Mouse (Mus musculus): ENCODE measurements around the gene Capn3. TPM values are rescaled to one million over a fixed set of nuclear protein-coding genes. Genes with fewer than 3 reads are reported as not detected.

Capn3 gene
- polyA plus RNA-seq, 1 experiment from 2014 or later = 0.64 TPM

GRCm38 (mm10) chr2:120501931-120502604 lies 46.2 kb downstream of the Capn3 start:
- Histone ChIP-seq H3K9me3 (ENCODE audit: control insufficient read depth, low read length) (no peaks in the 10 kb centered on the region), H3K27ac (no peak overlapping the region), H3K4me3 (replicated peaks; ENCODE audit: low read length) (no peak overlapping the region), H3K4me1 (replicated peaks; ENCODE audit: control insufficient read depth, insufficient read depth, low read length) (no peaks in the 10 kb centered on the region), H3K9ac (no peak overlapping the region), H3K36me3 (replicated peaks; ENCODE audit: control insufficient read depth, insufficient read depth) (peaks cover 17% of the 10 kb centered on the region), H3K4me2 (replicated peaks) (no peak overlapping the region), H3K27me3 (ENCODE audit: control insufficient read depth, insufficient read depth, low read length) (no peaks in the 10 kb centered on the region)
- DNase-seq (ENCODE audit: low spot score) (no peak), ATAC-seq (ENCODE audit: low FRiP score) (no peak)
- WGBS = 73% methylated on average over 13 of the region's 13 CpGs

DNA sequence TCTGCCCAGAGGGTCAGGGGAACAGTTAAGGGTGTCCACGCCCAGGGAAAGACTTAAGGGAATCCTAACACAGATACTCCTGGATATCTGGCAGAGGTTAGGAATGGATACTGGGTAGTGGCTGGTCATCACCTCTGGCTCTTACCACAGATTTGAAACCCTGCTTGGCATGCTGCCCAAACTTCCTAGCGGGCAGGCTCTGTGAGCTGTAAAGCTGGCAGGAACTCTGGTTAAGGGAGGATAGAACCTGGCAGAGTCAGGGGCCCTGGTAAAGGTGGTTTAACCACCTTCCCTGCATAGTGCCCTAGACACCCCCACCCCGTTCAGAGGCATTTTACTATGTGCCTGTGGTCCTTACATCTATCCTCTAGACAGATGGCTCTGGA lies 46.8 kb downstream of the Capn3 start:
- no peak overlapping the region for H3K27ac ChIP-seq
- no peak for ATAC-seq (ENCODE audit: low FRiP score)
- H3K4me1 ChIP-seq (replicated peaks; ENCODE audit: control insufficient read depth, insufficient read depth, low read length) = no peaks in the 10 kb centered on the region
- 76% methylated on average over 3 of the region's 3 CpGs for WGBS
- no peaks in the 10 kb centered on the region for H3K27me3 ChIP-seq (ENCODE audit: control insufficient read depth, insufficient read depth, low read length)
- H3K9ac ChIP-seq = no peak overlapping the region
- no peak overlapping the region for H3K4me3 ChIP-seq (replicated peaks; ENCODE audit: low read length)
- no peaks in the 10 kb centered on the region for H3K9me3 ChIP-seq (ENCODE audit: control insufficient read depth, low read length)
- H3K4me2 ChIP-seq (replicated peaks) = no peak overlapping the region
- DNase-seq (ENCODE audit: low spot score) = no peak
- peaks cover 22% of the 10 kb centered on the region for H3K36me3 ChIP-seq (replicated peaks; ENCODE audit: control insufficient read depth, insufficient read depth)

DNA sequence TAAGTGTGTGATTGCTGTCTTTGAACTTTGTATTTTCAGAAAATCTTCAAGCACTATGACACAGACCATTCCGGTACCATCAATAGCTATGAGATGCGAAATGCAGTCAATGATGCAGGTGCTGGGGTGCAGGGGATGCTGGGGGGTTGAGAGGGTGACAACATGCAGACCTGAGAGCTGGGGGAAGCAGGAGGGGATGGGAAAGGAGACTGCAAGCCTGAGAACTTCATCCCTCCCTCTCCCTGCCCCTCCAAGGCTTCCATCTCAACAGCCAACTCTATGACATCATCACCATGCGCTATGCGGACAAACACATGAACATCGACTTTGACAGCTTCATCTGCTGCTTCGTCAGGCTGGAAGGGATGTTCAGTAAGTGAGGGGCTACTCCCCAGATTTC lies 47.3 kb downstream of the Capn3 start:
- WGBS = 93% methylated on average over 6 of the region's 6 CpGs

GRCm38 (mm10) chr2:120503992-120504391 lies 48.2 kb downstream of the Capn3 start:
- Histone ChIP-seq H3K9ac (no peak overlapping the region), H3K27ac (no peak overlapping the region), H3K4me1 (replicated peaks; ENCODE audit: control insufficient read depth, insufficient read depth, low read length) (no peaks in the 10 kb centered on the region), H3K4me3 (replicated peaks; ENCODE audit: low read length) (no peak overlapping the region), H3K27me3 (ENCODE audit: control insufficient read depth, insufficient read depth, low read length) (no peaks in the 10 kb centered on the region), H3K36me3 (replicated peaks; ENCODE audit: control insufficient read depth, insufficient read depth) (peaks cover 35% of the 10 kb centered on the region), H3K9me3 (ENCODE audit: control insufficient read depth, low read length) (no peaks in the 10 kb centered on the region), H3K4me2 (replicated peaks) (no peak overlapping the region)
- ATAC-seq (ENCODE audit: low FRiP score) = no peak
- WGBS = 80% methylated on average over 5 of the region's 5 CpGs
- no peak for DNase-seq (ENCODE audit: low spot score)

More for the DNA sequence above, 47.3 kb downstream of the Capn3 start:
- Histone ChIP-seq H3K4me2 (replicated peaks) (no peak overlapping the region), H3K27me3 (ENCODE audit: control insufficient read depth, insufficient read depth, low read length) (no peaks in the 10 kb centered on the region), H3K9me3 (ENCODE audit: control insufficient read depth, low read length) (no peaks in the 10 kb centered on the region), H3K36me3 (replicated peaks; ENCODE audit: control insufficient read depth, insufficient read depth) (peaks cover 26% of the 10 kb centered on the region), H3K4me1 (replicated peaks; ENCODE audit: control insufficient read depth, insufficient read depth, low read length) (no peaks in the 10 kb centered on the region), H3K9ac (no peak overlapping the region), H3K4me3 (replicated peaks; ENCODE audit: low read length) (no peak overlapping the region), H3K27ac (no peak overlapping the region)
- no peak for ATAC-seq (ENCODE audit: low FRiP score)
- DNase-seq (ENCODE audit: low spot score) = no peak

GRCm38 (mm10) chr2:120514181-120514580 lies 58.4 kb downstream of the Capn3 start:
- no peak for DNase-seq (ENCODE audit: low spot score)
- Histone ChIP-seq H3K36me3 (replicated peaks; ENCODE audit: control insufficient read depth, insufficient read depth) (peaks cover 97% of the 10 kb centered on the region), H3K27ac (no peak overlapping the region), H3K4me1 (replicated peaks; ENCODE audit: control insufficient read depth, insufficient read depth, low read length) (no peaks in the 10 kb centered on the region), H3K4me3 (replicated peaks; ENCODE audit: low read length) (no peak overlapping the region), H3K9me3 (ENCODE audit: control insufficient read depth, low read length) (no peaks in the 10 kb centered on the region), H3K27me3 (ENCODE audit: control insufficient read depth, insufficient read depth, low read length) (no peaks in the 10 kb centered on the region), H3K4me2 (replicated peaks) (no peak overlapping the region), H3K9ac (no peak overlapping the region)
- no peak for ATAC-seq (ENCODE audit: low FRiP score)
- WGBS = 97% methylated on average over 4 of the region's 4 CpGs

GRCm38 (mm10) chr2:120518547-120519210 lies 62.9 kb downstream of the Capn3 start:
- WGBS = 91% methylated on average over 5 of the region's 5 CpGs
- ATAC-seq (ENCODE audit: low FRiP score) (no peak), DNase-seq (ENCODE audit: low spot score) (no peak)
- Histone ChIP-seq H3K4me1 (replicated peaks; ENCODE audit: control insufficient read depth, insufficient read depth, low read length) (no peaks in the 10 kb centered on the region), H3K9me3 (ENCODE audit: control insufficient read depth, low read length) (no peaks in the 10 kb centered on the region), H3K9ac (no peak overlapping the region), H3K4me2 (replicated peaks) (no peak overlapping the region), H3K27ac (no peak overlapping the region), H3K27me3 (ENCODE audit: control insufficient read depth, insufficient read depth, low read length) (no peaks in the 10 kb centered on the region), H3K36me3 (replicated peaks; ENCODE audit: control insufficient read depth, insufficient read depth) (peaks cover 99% of the 10 kb centered on the region), H3K4me3 (replicated peaks; ENCODE audit: low read length) (no peak overlapping the region)

GRCm38 (mm10) chr2:120526771-120527170 lies 71.0 kb downstream of the Capn3 start:
- Histone ChIP-seq H3K9me3 (ENCODE audit: control insufficient read depth, low read length) (no peaks in the 10 kb centered on the region), H3K4me2 (replicated peaks) (no peak overlapping the region), H3K27me3 (ENCODE audit: control insufficient read depth, insufficient read depth, low read length) (no peaks in the 10 kb centered on the region), H3K27ac (no peak overlapping the region), H3K4me3 (replicated peaks; ENCODE audit: low read length) (no peak overlapping the region), H3K36me3 (replicated peaks; ENCODE audit: control insufficient read depth, insufficient read depth) (peaks cover 98% of the 10 kb centered on the region), H3K9ac (no peak overlapping the region), H3K4me1 (replicated peaks; ENCODE audit: control insufficient read depth, insufficient read depth, low read length) (no peaks in the 10 kb centered on the region)
- 90% methylated on average over 5 of the region's 5 CpGs for WGBS
- DNase-seq (ENCODE audit: low spot score) = no peak
- no peak for ATAC-seq (ENCODE audit: low FRiP score)

- Histone ChIP-seq H3K36me3 (replicated peaks; ENCODE audit: control insufficient read depth, insufficient read depth) (peaks cover 98% of the 10 kb centered on the region), H3K27me3 (ENCODE audit: control insufficient read depth, insufficient read depth, low read length) (no peaks in the 10 kb centered on the region), H3K27ac (no peak overlapping the region), H3K9me3 (ENCODE audit: control insufficient read depth, low read length) (no peaks in the 10 kb centered on the region), H3K4me3 (replicated peaks; ENCODE audit: low read length) (no peak overlapping the region), H3K9ac (no peak overlapping the region), H3K4me2 (replicated peaks) (no peak overlapping the region), H3K4me1 (replicated peaks; ENCODE audit: control insufficient read depth, insufficient read depth, low read length) (no peaks in the 10 kb centered on the region)
- DNase-seq (ENCODE audit: low spot score) = no peak
- ATAC-seq (ENCODE audit: low FRiP score) = no peak
Measured at GRCm38 (mm10) chr2:120529531-120529930, 73.7 kb downstream of the Capn3 start.

GRCm38 (mm10) chr2:120531223-120531622 lies 75.4 kb downstream of the Capn3 start:
- Histone ChIP-seq H3K4me3 (replicated peaks; ENCODE audit: low read length) (no peak overlapping the region), H3K9me3 (ENCODE audit: control insufficient read depth, low read length) (no peaks in the 10 kb centered on the region), H3K4me1 (replicated peaks; ENCODE audit: control insufficient read depth, insufficient read depth, low read length) (no peaks in the 10 kb centered on the region), H3K36me3 (replicated peaks; ENCODE audit: control insufficient read depth, insufficient read depth) (peaks cover 92% of the 10 kb centered on the region), H3K4me2 (replicated peaks) (no peak overlapping the region), H3K27me3 (ENCODE audit: control insufficient read depth, insufficient read depth, low read length) (no peaks in the 10 kb centered on the region), H3K9ac (no peak overlapping the region), H3K27ac (no peak overlapping the region)
- no peak for ATAC-seq (ENCODE audit: low FRiP score)
- 97% methylated on average over 4 of the region's 4 CpGs for WGBS
- DNase-seq (ENCODE audit: low spot score) = no peak

Measured in hindbrain, embryonic 14.5 days (tissue).